8 mouse cellular contexts compared by ENCODE assay signal in the genomic region with DNA sequence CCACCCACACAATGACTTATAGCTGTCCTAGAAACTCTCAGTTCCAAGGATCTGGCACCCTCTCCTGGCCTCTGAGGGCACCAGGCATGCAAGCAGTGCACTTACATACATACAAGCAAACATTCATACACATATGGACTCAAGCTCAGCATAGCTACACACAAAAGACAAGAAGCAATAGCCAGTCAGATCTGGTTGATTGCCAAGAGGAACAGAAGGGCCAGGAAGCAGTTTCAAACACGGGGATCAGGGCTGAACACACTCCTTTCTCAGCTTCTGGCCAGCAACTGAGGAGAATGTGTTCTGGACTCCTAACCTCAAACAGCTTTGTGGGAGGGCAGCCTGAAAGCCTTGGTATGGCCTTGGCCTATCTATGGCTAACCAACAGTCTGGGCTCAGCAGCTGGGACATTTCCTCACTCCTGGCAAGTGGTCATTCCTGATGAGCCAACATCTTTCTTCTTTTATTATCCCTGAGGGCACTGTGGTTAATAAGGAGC. TPM values are rescaled to one million over a fixed set of nuclear protein-coding genes. Genes with fewer than 3 reads are reported as not detected.
DNase-seq lines count a peak whose midpoint lies in the region; ATAC-seq and TF ChIP-seq lines count a peak whose summit lies in the region.

No protein-coding gene starts in this region.

- no peak overlapping the region for H3K9ac ChIP-seq in ES-Bruce4 (ENCODE audit: low read depth, poor library complexity, severe bottlenecking)
- H3K9ac ChIP-seq in forebrain, embryonic 11.5 days (ENCODE audit: low read length), result no peak overlapping the region

- no peak overlapping the region for H3K4me2 ChIP-seq in forebrain, embryonic 11.5 days (ENCODE audit: low read depth, low read length, severe bottlenecking)

- peak overlapping the region; percentile 81 for H3K27ac ChIP-seq in gastrocnemius, adult 2 months
- H3K27ac ChIP-seq in ES-Bruce4 (ENCODE audit: insufficient read depth, low read length), result no peak overlapping the region
- H3K27ac ChIP-seq in forebrain, embryonic 11.5 days (ENCODE audit: low read depth, low read length), result no peak overlapping the region

- H3K9me3 ChIP-seq in ES-Bruce4 (replicated peaks; ENCODE audit: control insufficient read depth, insufficient read depth, low read length, poor library complexity, severe bottlenecking), result no peaks in the 10 kb centered on the region
- no peaks in the 10 kb centered on the region for H3K9me3 ChIP-seq in forebrain, embryonic 11.5 days (ENCODE audit: control insufficient read depth, low read length)

- H3K4me1 ChIP-seq in ES-Bruce4 (ENCODE audit: control insufficient read depth, insufficient read depth, low read length), result no peaks in the 10 kb centered on the region
- H3K4me1 ChIP-seq in lung, adult 2 months (ENCODE audit: control insufficient read depth, insufficient read depth, low read length), result peaks cover 11% of the 10 kb centered on the region
- 0 out of 2 replicates have a peak, but pooled peaks cover 4% of the 10 kb centered on the region for H3K4me1 ChIP-seq in forebrain, embryonic 11.5 days (replicated peaks; ENCODE audit: control insufficient read depth, insufficient read depth, low read length)

- WGBS in lung, adult 2 months, result 0% methylated on average over 1 of the region's 1 CpGs
- WGBS in forebrain, embryonic 11.5 days, result 81% methylated on average over 1 of the region's 1 CpGs

- TF ChIP-seq CTCF in gastrocnemius, adult 2 months (IDR thresholded peaks at IDR 0.05), result peak; percentile 26; the same call in 1 of the 2 replicates
- TF ChIP-seq CTCF in ES-Bruce4 (IDR thresholded peaks at IDR 0.05; ENCODE audit: low read depth, low read length), result peak; percentile 13
- peak; percentile 18; the same call in 1 of the 2 replicates for TF ChIP-seq CTCF in lung, adult 2 months (IDR thresholded peaks at IDR 0.05; ENCODE audit: insufficient read depth, low read length)

- H3K27me3 ChIP-seq in ES-Bruce4 (ENCODE audit: control insufficient read depth, insufficient read depth, low read length, poor library complexity, severe bottlenecking), result no peaks in the 10 kb centered on the region
- H3K27me3 ChIP-seq in forebrain, embryonic 11.5 days (ENCODE audit: control insufficient read depth, insufficient read depth, low read length), result no peaks in the 10 kb centered on the region

- H3K36me3 ChIP-seq in ES-Bruce4 (ENCODE audit: control insufficient read depth, insufficient read depth, low read length, poor library complexity, severe bottlenecking), result no peaks in the 10 kb centered on the region
- no peaks in the 10 kb centered on the region for H3K36me3 ChIP-seq in forebrain, embryonic 11.5 days (ENCODE audit: control insufficient read depth, insufficient read depth, low read length)

- peak; percentile 75 for DNase-seq in gastrocnemius, adult 2 months
- DNase-seq in gastrocnemius, postnatal 4 days (ENCODE audit: low spot score in 2 of 2), result no peak
- DNase-seq in cerebellum, postnatal 25 days, result peak; percentile 63 to 64
- no peak for DNase-seq in lung, adult 2 months
- no peak for DNase-seq in forebrain, embryonic 11.5 days (ENCODE audit: low spot score)
- no peak for DNase-seq in right cerebral cortex, adult 18-20 months
- DNase-seq in spleen, postnatal 10 days (ENCODE audit: low spot score in 2 of 2), result no peak

- no peak overlapping the region for H3K4me3 ChIP-seq in gastrocnemius, adult 2 months
- H3K4me3 ChIP-seq in ES-Bruce4 (ENCODE audit: low read depth, low read length), result no peak overlapping the region
- H3K4me3 ChIP-seq in lung, adult 2 months (replicated peaks; ENCODE audit: extremely low read depth, low read depth, low read length), result no peak overlapping the region
- no peak overlapping the region for H3K4me3 ChIP-seq in forebrain, embryonic 11.5 days (ENCODE audit: low read depth, low read length)

- no peak for TF ChIP-seq POLR2A in ES-Bruce4 (IDR thresholded peaks at IDR 0.05; ENCODE audit: insufficient read depth, low read length)
- no peak for TF ChIP-seq POLR2A in lung, adult 2 months (IDR thresholded peaks at IDR 0.05; ENCODE audit: borderline replicate concordance, extremely low read depth, low read depth, low read length)

- no peak for TF ChIP-seq EP300 in ES-Bruce4 (IDR thresholded peaks at IDR 0.05; ENCODE audit: insufficient read depth, low read depth, low read length)

- intact Hi-C loops in gastrocnemius, adult 2 months (cut with DNase I), result loop anchor here (2.0 kb wide), 2 partner anchors 15 to 25 kb away; a partner anchor contains a TSS

- no peak for ATAC-seq in forebrain, embryonic 11.5 days (replicated peaks; ENCODE audit: low FRiP score)

RNA-seq across cellular contexts. Expression of a gene that starts 25.8 kb away (rescaled TPM):
- 10 to 100 TPM; 28.3 to 33.4 TPM for total RNA-seq in gastrocnemius, adult 2 months (2021)
- total RNA-seq in gastrocnemius, postnatal 4 days (2021), result 10 to 100 TPM; 43.2 to 51.8 TPM
- polyA plus RNA-seq in ES-Bruce4 (2011; ENCODE audit: insufficient read depth, insufficient read length, low read depth, missing spikeins), result 59.0 and 80.5 TPM in 2 replicates
- 30.5 and 40.9 TPM in 2 replicates for polyA plus RNA-seq in lung, adult 2 months (2012; rRNA removed)
- polyA plus RNA-seq in forebrain, embryonic 11.5 days (2014; fragmentation: Nextera tagmentation; extraction: Ambion mirVana), result 53.0 and 58.3 TPM in 2 replicates

RNA-seq across cellular contexts. Expression of a gene that starts 54.5 kb away (rescaled TPM):
- total RNA-seq in gastrocnemius, adult 2 months (2021), result 1 to 10 TPM; 1.6 to 2.6 TPM
- 1 to 10 TPM; 7.4 to 7.6 TPM for total RNA-seq in gastrocnemius, postnatal 4 days (2021)
- polyA plus RNA-seq in ES-Bruce4 (2011; ENCODE audit: insufficient read depth, insufficient read length, low read depth, missing spikeins), result 2.5 and 2.9 TPM in 2 replicates
- polyA plus RNA-seq in lung, adult 2 months (2012; rRNA removed), result 9.2 and 11.6 TPM in 2 replicates
- polyA plus RNA-seq in forebrain, embryonic 11.5 days (2014; fragmentation: Nextera tagmentation; extraction: Ambion mirVana), result 10.3 and 10.6 TPM in 2 replicates

RNA-seq across cellular contexts. Expression of a gene that starts 57.0 kb away (rescaled TPM):
- 10 to 100 TPM; 16.3 to 20.7 TPM for total RNA-seq in gastrocnemius, adult 2 months (2021)
- total RNA-seq in gastrocnemius, postnatal 4 days (2021), result 10 to 100 TPM; 96.3 to 98.5 TPM
- 162 and 185 TPM in 2 replicates for polyA plus RNA-seq in ES-Bruce4 (2011; ENCODE audit: insufficient read depth, insufficient read length, low read depth, missing spikeins)
- polyA plus RNA-seq in lung, adult 2 months (2012; rRNA removed), result 69.3 and 89.7 TPM in 2 replicates
- polyA plus RNA-seq in forebrain, embryonic 11.5 days (2014; fragmentation: Nextera tagmentation; extraction: Ambion mirVana), result 183 and 190 TPM in 2 replicates

Comparison
In these comparisons a context has a peak if more than half of its experiments do, and no peak if none do; other contexts are left out.
1. DNase-seq: peak in gastrocnemius, adult 2 months (single experiment) and cerebellum, postnatal 25 days (2 of 2); none in gastrocnemius, postnatal 4 days (0 of 2), lung, adult 2 months (single experiment), forebrain, embryonic 11.5 days (single experiment), right cerebral cortex, adult 18-20 months (single experiment) and spleen, postnatal 10 days (0 of 2).
2. Peak in every context shown above with its lines, with median percentiles within 50 percentile points of each other: CTCF ChIP-seq.